Comparison of ENCODE assay signal across 8 mouse cellular contexts in genomic region chr11:7064484-7065185, GRCm38 (mm10). TPM values are rescaled to one million over a fixed set of nuclear protein-coding genes. Genes with fewer than 3 reads are reported as not detected.
DNase-seq lines count a peak whose midpoint lies in the region; ATAC-seq and TF ChIP-seq lines count a peak whose summit lies in the region.

No protein-coding gene starts in this region.

- intact Hi-C loops in gastrocnemius, postnatal 14 days (cut with DNase I; ENCODE audit: low total_unique reads): no loop called here

- DNase-seq in lung, adult 2 months: no peak
- DNase-seq in embryonic facial prominence, embryonic 11.5 days (ENCODE audit: low spot score): peak; percentile 44
- DNase-seq in kidney, adult 18-20 months: peak; percentile 9
- no peak for DNase-seq in thymus, postnatal 0 days (ENCODE audit: low spot score)
- DNase-seq in MN1 (ENCODE audit: low spot score): no peak
- no peak for DNase-seq in gastrocnemius, postnatal 14 days

- H3K4me3 ChIP-seq in lung, embryonic 16.5 days (ENCODE audit: low read length): peak overlapping the region; percentile 64
- no peak overlapping the region for H3K4me3 ChIP-seq in lung, adult 2 months (replicated peaks; ENCODE audit: extremely low read depth, low read depth, low read length)
- H3K4me3 ChIP-seq in embryonic facial prominence, embryonic 11.5 days (ENCODE audit: low read depth, low read length): peak overlapping the region; percentile 52
- peak overlapping the region; percentile 78 for H3K4me3 ChIP-seq in midbrain, embryonic 16.5 days (ENCODE audit: low read depth, low read length)

- H3K4me2 ChIP-seq in lung, embryonic 16.5 days (ENCODE audit: low read depth, low read length): peak overlapping the region; percentile 87
- H3K4me2 ChIP-seq in embryonic facial prominence, embryonic 11.5 days (ENCODE audit: low read depth, low read length): peak overlapping the region; percentile 91
- H3K4me2 ChIP-seq in midbrain, embryonic 16.5 days (ENCODE audit: low read length): peak overlapping the region; percentile 82

- no peak overlapping the region for H3K27ac ChIP-seq in lung, embryonic 16.5 days (ENCODE audit: low read length)
- no peak overlapping the region for H3K27ac ChIP-seq in embryonic facial prominence, embryonic 11.5 days (replicated peaks; ENCODE audit: low read depth, low read length)
- H3K27ac ChIP-seq in midbrain, embryonic 16.5 days (ENCODE audit: low read length): no peak overlapping the region

- whole genome bisulfite sequencing in lung, embryonic 16.5 days: 1% methylated on average over 24 of the region's 26 CpGs
- WGBS in lung, adult 2 months: 4% methylated on average over 26 of the region's 26 CpGs
- WGBS in embryonic facial prominence, embryonic 11.5 days: 3% methylated on average over 25 of the region's 26 CpGs
- WGBS in midbrain, embryonic 16.5 days: 4% methylated on average over 26 of the region's 26 CpGs

- H3K9me3 ChIP-seq in lung, embryonic 16.5 days (ENCODE audit: control insufficient read depth, low read length): no peaks in the 10 kb centered on the region
- H3K9me3 ChIP-seq in embryonic facial prominence, embryonic 11.5 days (replicated peaks; ENCODE audit: control insufficient read depth, low read length): no peaks in the 10 kb centered on the region
- H3K9me3 ChIP-seq in midbrain, embryonic 16.5 days (replicated peaks; ENCODE audit: control insufficient read depth, low read length, poor library complexity, severe bottlenecking): no peaks in the 10 kb centered on the region

- no peak for TF ChIP-seq POLR2A in lung, adult 2 months (IDR thresholded peaks at IDR 0.05; ENCODE audit: borderline replicate concordance, extremely low read depth, low read depth, low read length)

- H3K9ac ChIP-seq in lung, embryonic 16.5 days (ENCODE audit: low read length): no peak overlapping the region
- H3K9ac ChIP-seq in embryonic facial prominence, embryonic 11.5 days (replicated peaks; ENCODE audit: low read length): no peak overlapping the region
- peak overlapping the region; percentile 78 for H3K9ac ChIP-seq in midbrain, embryonic 16.5 days (ENCODE audit: low read depth, low read length)

- H3K36me3 ChIP-seq in lung, embryonic 16.5 days (ENCODE audit: control insufficient read depth, insufficient read depth, low read length): no peaks in the 10 kb centered on the region
- no peaks in the 10 kb centered on the region for H3K36me3 ChIP-seq in embryonic facial prominence, embryonic 11.5 days (replicated peaks; ENCODE audit: control insufficient read depth, insufficient read depth, low read depth, low read length)
- no peaks in the 10 kb centered on the region for H3K36me3 ChIP-seq in midbrain, embryonic 16.5 days (ENCODE audit: control insufficient read depth, insufficient read depth, low read length)

- TF ChIP-seq CTCF in lung, adult 2 months (IDR thresholded peaks at IDR 0.05; ENCODE audit: insufficient read depth, low read length): no peak

- peaks cover 54% of the 10 kb centered on the region for H3K27me3 ChIP-seq in lung, embryonic 16.5 days (ENCODE audit: control insufficient read depth, insufficient read depth, low read depth, low read length)
- peaks cover 21% of the 10 kb centered on the region for H3K27me3 ChIP-seq in embryonic facial prominence, embryonic 11.5 days (ENCODE audit: control insufficient read depth, insufficient read depth, low read length)
- no peaks in the 10 kb centered on the region for H3K27me3 ChIP-seq in midbrain, embryonic 16.5 days (ENCODE audit: control insufficient read depth, insufficient read depth, low read depth, low read length)

- peaks cover 7% of the 10 kb centered on the region for H3K4me1 ChIP-seq in lung, embryonic 16.5 days (replicated peaks; ENCODE audit: control insufficient read depth, insufficient read depth, low read length)
- no peaks in the 10 kb centered on the region for H3K4me1 ChIP-seq in lung, adult 2 months (ENCODE audit: control insufficient read depth, insufficient read depth, low read length)
- no peaks in the 10 kb centered on the region; the same call in 1 of the 2 replicates for H3K4me1 ChIP-seq in embryonic facial prominence, embryonic 11.5 days (ENCODE audit: control insufficient read depth, insufficient read depth, low read length)
- peaks cover 24% of the 10 kb centered on the region for H3K4me1 ChIP-seq in midbrain, embryonic 16.5 days (ENCODE audit: control insufficient read depth, insufficient read depth, low read length)

- peak; percentile 53 for ATAC-seq in lung, embryonic 16.5 days (ENCODE audit: low read depth)
- no peak for ATAC-seq in embryonic facial prominence, embryonic 11.5 days (replicated peaks; ENCODE audit: insufficient number of reproducible peaks, low FRiP score, low TSS enrichment, low read depth)
- ATAC-seq in midbrain, embryonic 16.5 days: 0 out of 2 replicates have a peak, but pooled peaks have one; percentile 9

RNA-seq across cellular contexts. Expression of gene Adcy1, which starts 1.3 kb away (rescaled TPM):
- 0.54 and 0.65 TPM in 2 replicates for polyA plus RNA-seq in lung, embryonic 16.5 days (2015; fragmentation: Nextera tagmentation; extraction: Ambion mirVana)
- 0.75 and 1.3 TPM in 2 replicates for polyA plus RNA-seq in lung, adult 2 months (2012; rRNA removed)
- 1.3 and 1.4 TPM in 2 replicates for polyA plus RNA-seq in embryonic facial prominence, embryonic 11.5 days (2014; fragmentation: Nextera tagmentation; extraction: Ambion mirVana)
- polyA plus RNA-seq in midbrain, embryonic 16.5 days (2015; fragmentation: Nextera tagmentation; extraction: Ambion mirVana): 9.9 and 10.9 TPM in 2 replicates
- polyA plus RNA-seq in thymus, postnatal 0 days (2015; fragmentation: Nextera tagmentation; extraction: Ambion mirVana): 1.5 and 1.6 TPM in 2 replicates
- total RNA-seq in gastrocnemius, postnatal 14 days (2021): 1 to 10 TPM; 1.1 to 2.5 TPM

Comparison
In these comparisons a context has a peak if more than half of its experiments do, and no peak if none do; other contexts are left out.
1. DNase-seq: peak in embryonic facial prominence, embryonic 11.5 days (single experiment) and kidney, adult 18-20 months (single experiment); none in lung, adult 2 months (single experiment), thymus, postnatal 0 days (single experiment), MN1 (single experiment) and gastrocnemius, postnatal 14 days (single experiment).
2. Peak in every context shown above with its lines, with median percentiles within 50 percentile points of each other: H3K4me2 ChIP-seq.